Mouse (Mus musculus) forebrain, embryonic 14.5 days (tissue): Measurements from ENCODE around the gene Spata13. TPM values are rescaled to one million over a fixed set of nuclear protein-coding genes. Genes with fewer than 3 reads are reported as not detected.

ENCODE experiments used
- ATAC-seq: fragments of 200-750 bp; cut with Nextera tagmentation; 2 replicates; pipeline ENCODE4 v1.8.0; 2017; ENCODE audit warnings: mild to moderate bottlenecking, moderate library complexity
- DNase-seq: peaks from one replicate; pipeline ENCODE4 v3.0.0-alpha.2; 2015; ENCODE audit warnings: low spot score
- H3K27ac ChIP-seq: fragments of 300-500 bp; sonication (generic); 2 replicates; pipeline ENCODE4 v1.5.1; 2014; ENCODE audit warnings: low read depth, mild to moderate bottlenecking, control low read depth, low read length, moderate library complexity
- H3K27me3 ChIP-seq: fragments of 300-500 bp; sonication (generic); replicated peaks from 2 replicates; pipeline ENCODE4 v1.6.1; 2014; ENCODE audit warnings: low read length, control low read depth, mixed read lengths; ENCODE audit not compliant: control insufficient read depth, insufficient read depth
- H3K36me3 ChIP-seq: fragments of 300-500 bp; sonication (generic); 2 replicates; pipeline ENCODE4 v1.6.1; 2014; ENCODE audit warnings: low read length, control low read depth; ENCODE audit not compliant: control insufficient read depth, insufficient read depth
- H3K4me1 ChIP-seq: fragments of 300-500 bp; sonication (generic); 2 replicates; pipeline ENCODE4 v1.6.1; 2014; ENCODE audit warnings: antibody characterized with exemption, low read length, control low read depth; ENCODE audit not compliant: control insufficient read depth, insufficient read depth
- H3K4me2 ChIP-seq: fragments of 300-500 bp; sonication (generic); 2 replicates; pipeline ENCODE4 v1.6.1; 2014; ENCODE audit warnings: mild to moderate bottlenecking, control low read depth, low read length
- H3K4me3 ChIP-seq: fragments of 300-500 bp; sonication (generic); 2 replicates; pipeline ENCODE4 v1.5.1; 2014; ENCODE audit warnings: low read depth, low read length, control low read depth
- H3K9ac ChIP-seq: fragments of 300-500 bp; sonication (generic); 2 replicates; pipeline ENCODE4 v1.6.1; 2014; ENCODE audit warnings: mild to moderate bottlenecking, low read length, control low read depth, moderate library complexity
- H3K9me3 ChIP-seq: fragments of 300-500 bp; sonication (generic); replicated peaks from 2 replicates; pipeline ENCODE4 v1.6.1; 2016; ENCODE audit warnings: low read length, control low read depth, mixed read lengths; ENCODE audit not compliant: control insufficient read depth
- WGBS: fragments of 180-500 bp; shearing (Covaris S2); extraction: QIAGEN DNeasy Blood & Tissue Kit; methylation state at CpG from one replicate; pipeline ENCODE4 v1.1.7; 2014; 5-methylcytosine and 5-hydroxymethylcytosine counted together
- polyA plus RNA-seq: library from polyadenylated mRNA; unstranded; fragments of >200 nt; fragmentation: Nextera tagmentation; extraction: Ambion mirVana; gene quantifications from 2 replicates; pipeline ENCODE4 v1.2.1, GENCODE M21; 2014

Spata13 gene
- polyA plus RNA-seq, 1 experiment from 2014 or later, result 36.6 TPM

GRCm38 (mm10) chr14:60709192-60709591 is 75.4 kb downstream of the Spata13 start:
- DNase-seq (no peak), ATAC-seq (no peak)
- Histone ChIP-seq H3K4me3 (no peak overlapping the region), H3K4me2 (no peak overlapping the region), H3K27me3 (no peaks in the 10 kb centered on the region), H3K27ac (no peak overlapping the region), H3K9ac (no peak overlapping the region; the same call in 1 of the 2 replicates), H3K9me3 (no peaks in the 10 kb centered on the region), H3K4me1 (no peaks in the 10 kb centered on the region), H3K36me3 (peaks cover 30% of the 10 kb centered on the region)
- 79% methylated on average over 11 of the region's 11 CpGs for WGBS

GRCm38 (mm10) chr14:60709749-60710148 is 75.9 kb downstream of the Spata13 start:
- H3K9ac ChIP-seq, result no peak overlapping the region
- H3K4me3 ChIP-seq, result no peak overlapping the region
- no peaks in the 10 kb centered on the region for H3K4me1 ChIP-seq
- 88% methylated on average over 8 of the region's 8 CpGs for WGBS
- peaks cover 30% of the 10 kb centered on the region for H3K36me3 ChIP-seq
- no peak for DNase-seq
- no peaks in the 10 kb centered on the region for H3K9me3 ChIP-seq
- no peak for ATAC-seq
- no peaks in the 10 kb centered on the region for H3K27me3 ChIP-seq
- H3K27ac ChIP-seq, result no peak overlapping the region
- no peak overlapping the region for H3K4me2 ChIP-seq

- ATAC-seq, result no peak
- no peaks in the 10 kb centered on the region for H3K4me1 ChIP-seq
Measured at GRCm38 (mm10) chr14:60711161-60711560, 77.4 kb downstream of the Spata13 start.

GRCm38 (mm10) chr14:60711590-60712288 is 77.9 kb downstream of the Spata13 start:
- WGBS, result 85% methylated on average over 6 of the region's 6 CpGs
- Histone ChIP-seq H3K36me3 (peaks cover 41% of the 10 kb centered on the region), H3K9me3 (no peaks in the 10 kb centered on the region), H3K9ac (no peak overlapping the region), H3K27me3 (no peaks in the 10 kb centered on the region), H3K27ac (no peak overlapping the region), H3K4me2 (no peak overlapping the region), H3K4me1 (no peaks in the 10 kb centered on the region), H3K4me3 (no peak overlapping the region)
- no peak for DNase-seq
- ATAC-seq, result no peak

More at GRCm38 (mm10) chr14:60711161-60711560, 77.4 kb downstream of the Spata13 start:
- 92% methylated on average over 5 of the region's 5 CpGs for WGBS
- Histone ChIP-seq H3K9ac (no peak overlapping the region), H3K36me3 (peaks cover 43% of the 10 kb centered on the region), H3K4me2 (no peak overlapping the region), H3K4me3 (no peak overlapping the region), H3K27me3 (no peaks in the 10 kb centered on the region), H3K9me3 (no peaks in the 10 kb centered on the region), H3K27ac (no peak overlapping the region)
- DNase-seq, result no peak

- H3K27me3 ChIP-seq, result no peaks in the 10 kb centered on the region
- H3K27ac ChIP-seq, result no peak overlapping the region
- no peak overlapping the region for H3K4me2 ChIP-seq
- H3K9me3 ChIP-seq, result no peaks in the 10 kb centered on the region
- ATAC-seq (no peak), DNase-seq (no peak)
- H3K4me1 ChIP-seq, result no peaks in the 10 kb centered on the region
- no peak overlapping the region for H3K9ac ChIP-seq
- H3K36me3 ChIP-seq, result peaks cover 39% of the 10 kb centered on the region
- 90% methylated on average over 11 of the region's 11 CpGs for WGBS
- H3K4me3 ChIP-seq, result no peak overlapping the region
Measured at GRCm38 (mm10) chr14:60712289-60712830, 78.6 kb downstream of the Spata13 start.

- no peaks in the 10 kb centered on the region for H3K4me1 ChIP-seq
- H3K27ac ChIP-seq, result no peak overlapping the region
- no peak overlapping the region for H3K9ac ChIP-seq
- 80% methylated on average over 5 of the region's 5 CpGs for WGBS
- no peak for ATAC-seq
- no peaks in the 10 kb centered on the region for H3K27me3 ChIP-seq
- DNase-seq, result no peak
- H3K4me3 ChIP-seq, result no peak overlapping the region
- no peak overlapping the region for H3K4me2 ChIP-seq
- H3K36me3 ChIP-seq, result peaks cover 37% of the 10 kb centered on the region
- H3K9me3 ChIP-seq, result no peaks in the 10 kb centered on the region
Measured at GRCm38 (mm10) chr14:60715686-60716085, 81.9 kb downstream of the Spata13 start.

- H3K9ac ChIP-seq, result no peak overlapping the region
- H3K9me3 ChIP-seq, result no peaks in the 10 kb centered on the region
- no peaks in the 10 kb centered on the region for H3K4me1 ChIP-seq
- ATAC-seq, result no peak
- H3K27me3 ChIP-seq, result no peaks in the 10 kb centered on the region
- 71% methylated on average over 8 of the region's 8 CpGs for WGBS
- peaks cover 11% of the 10 kb centered on the region for H3K36me3 ChIP-seq
- no peak for DNase-seq
- H3K4me2 ChIP-seq, result no peak overlapping the region
- no peak overlapping the region for H3K4me3 ChIP-seq
- H3K27ac ChIP-seq, result no peak overlapping the region
Measured at GRCm38 (mm10) chr14:60721304-60721703, 87.5 kb downstream of the Spata13 start.

- WGBS, result 63% methylated on average over 3 of the region's 3 CpGs
- no peak for ATAC-seq
- H3K4me3 ChIP-seq, result no peak overlapping the region
Measured at GRCm38 (mm10) chr14:60721938-60722337, 88.1 kb downstream of the Spata13 start.

GRCm38 (mm10) chr14:60726091-60726490 is 92.3 kb downstream of the Spata13 start:
- WGBS, result 65% methylated on average over 6 of the region's 6 CpGs
- ATAC-seq (peak; percentile 37; the same call in 1 of the 2 replicates), DNase-seq (no peak)
- Histone ChIP-seq H3K36me3 (peaks cover 7% of the 10 kb centered on the region; the same call in 1 of the 2 replicates), H3K9ac (no peak overlapping the region), H3K9me3 (no peaks in the 10 kb centered on the region), H3K27me3 (no peaks in the 10 kb centered on the region), H3K4me2 (no peak overlapping the region), H3K4me1 (no peaks in the 10 kb centered on the region), H3K4me3 (no peak overlapping the region), H3K27ac (no peak overlapping the region)

More at GRCm38 (mm10) chr14:60721938-60722337, 88.1 kb downstream of the Spata13 start:
- H3K36me3 ChIP-seq, result peaks cover 11% of the 10 kb centered on the region
- no peak for DNase-seq
- H3K9me3 ChIP-seq, result no peaks in the 10 kb centered on the region
- H3K4me1 ChIP-seq, result no peaks in the 10 kb centered on the region
- no peak overlapping the region for H3K9ac ChIP-seq
- no peak overlapping the region for H3K27ac ChIP-seq
- H3K4me2 ChIP-seq, result no peak overlapping the region
- no peaks in the 10 kb centered on the region for H3K27me3 ChIP-seq
